Mouse (Mus musculus) kidney, postnatal 25 days (tissue): ENCODE data around the gene Lrfn5.

ENCODE experiments used
- DNase-seq, 2 experiments: peaks; one replicate each; pipeline ENCODE4 v3.0.0; 2021; ENCODE audit warnings: mixed read lengths in 2 of 2

The Lrfn5 gene

GRCm38 (mm10) chr12:61522829-61523370, at the start of gene Lrfn5:
TSS of gene Lrfn5 (plus strand) at chr12:61523150.
- peak in 1 of 2 experiments; percentile 33 for DNase-seq

GRCm38 (mm10) chr12:61521501-61522147, 1.3 kb upstream of the Lrfn5 start:
- DNase-seq: no peak

GRCm38 (mm10) chr12:61522148-61522828, 662 bp upstream of the Lrfn5 start:
- no peak for DNase-seq

- DNase-seq: no peak
These were observed 757 bp downstream of the Lrfn5 start for GRCm38 (mm10) chr12:61523631-61524182.

- DNase-seq: no peak
These were observed 1.3 kb downstream of the Lrfn5 start for GRCm38 (mm10) chr12:61524183-61524651.

- DNase-seq: no peak
These were observed 3.2 kb downstream of the Lrfn5 start for GRCm38 (mm10) chr12:61526199-61526598.

- DNase-seq: no peak
These were observed 57.0 kb downstream of the Lrfn5 start for GRCm38 (mm10) chr12:61579949-61580348.

- no peak for DNase-seq
These were observed 77.4 kb downstream of the Lrfn5 start for GRCm38 (mm10) chr12:61600305-61600704.

GRCm38 (mm10) chr12:61607871-61608270, 84.9 kb downstream of the Lrfn5 start:
- peak in 1 of 2 experiments; percentile 1 for DNase-seq

GRCm38 (mm10) chr12:61610081-61610480, 87.1 kb downstream of the Lrfn5 start:
- peak in 1 of 2 experiments; percentile 25 for DNase-seq

- no peak for DNase-seq
These were observed 101.6 kb downstream of the Lrfn5 start for GRCm38 (mm10) chr12:61624532-61624931.

GRCm38 (mm10) chr12:61654380-61654779, 131.4 kb downstream of the Lrfn5 start:
- DNase-seq: no peak

- peak; percentile 6 to 30 for DNase-seq
These were observed 200.2 kb downstream of the Lrfn5 start for GRCm38 (mm10) chr12:61723158-61723557.

GRCm38 (mm10) chr12:61807073-61807605, 284.2 kb downstream of the Lrfn5 start:
- no peak for DNase-seq

GRCm38 (mm10) chr12:61823601-61824000, 300.7 kb downstream of the Lrfn5 start:
- DNase-seq: no peak

- DNase-seq: no peak
These were observed 303.4 kb downstream of the Lrfn5 start for GRCm38 (mm10) chr12:61826311-61826710.

- no peak for DNase-seq
These were observed 319.8 kb downstream of the Lrfn5 start for GRCm38 (mm10) chr12:61842599-61843291.

GRCm38 (mm10) chr12:61854183-61854582, 331.2 kb downstream of the Lrfn5 start:
- DNase-seq: no peak
